ENCODE assay signal across 8 mouse cellular contexts in the genomic region with DNA sequence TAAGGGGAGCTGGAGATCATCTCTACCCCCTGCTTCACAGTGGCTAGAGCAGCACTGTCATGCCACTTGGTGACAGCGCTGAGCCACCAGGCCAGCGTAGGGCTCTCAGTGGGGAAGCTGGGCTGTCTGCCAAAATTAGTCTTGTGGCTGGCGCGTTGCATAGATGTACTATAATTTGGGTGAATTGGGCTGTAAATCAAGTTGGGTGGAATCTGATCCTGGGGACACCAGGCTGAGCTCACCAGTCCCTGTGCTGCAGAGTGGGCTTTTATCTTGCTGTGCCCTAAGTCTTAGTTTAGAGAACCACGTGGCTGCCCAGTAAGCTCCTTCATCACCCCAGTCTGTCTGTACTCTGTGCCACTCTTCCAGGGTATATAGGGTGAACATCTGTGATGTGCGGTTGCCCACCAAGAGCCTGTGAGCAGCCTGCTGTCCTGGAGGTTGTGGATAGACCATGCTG. TPM values are rescaled to one million over a fixed set of nuclear protein-coding genes. Genes with fewer than 3 reads are reported as not detected.
DNase-seq lines count a peak whose midpoint lies in the region; ATAC-seq and TF ChIP-seq lines count a peak whose summit lies in the region.

No protein-coding gene starts in this region.

- H3K4me3 ChIP-seq in hindbrain, postnatal 0 days (ENCODE audit: low read length): no peak overlapping the region
- H3K4me3 ChIP-seq in left cerebral cortex, adult 2 months: no peak overlapping the region
- H3K4me3 ChIP-seq in olfactory bulb, adult 2 months (ENCODE audit: insufficient read depth, low read depth, low read length): no peak overlapping the region

- TF ChIP-seq CTCF in hindbrain, postnatal 0 days (IDR thresholded peaks at IDR 0.05; ENCODE audit: low read depth): no peak
- no peak; the same call in 1 of the 2 replicates for TF ChIP-seq CTCF in left cerebral cortex, adult 2 months (IDR thresholded peaks at IDR 0.05)
- TF ChIP-seq CTCF in olfactory bulb, adult 2 months (IDR thresholded peaks at IDR 0.05; ENCODE audit: insufficient read depth, low read depth, low read length): no peak

- intact Hi-C loops in left cerebral cortex, adult 2 months (cut with DNase I): no loop called here

- TF ChIP-seq POLR2A in olfactory bulb, adult 2 months (IDR thresholded peaks at IDR 0.05; ENCODE audit: insufficient read depth, low read depth, low read length): no peak

- H3K27me3 ChIP-seq in hindbrain, postnatal 0 days (ENCODE audit: insufficient read depth, low read length): no peaks in the 10 kb centered on the region

- peak; percentile 75 for ATAC-seq in frontal cortex, adult (ENCODE audit: low TSS enrichment)
- ATAC-seq in hindbrain, postnatal 0 days: peak; percentile 70
- no peak for ATAC-seq in megakaryocyte, adult 5-6 weeks (ENCODE audit: poor library complexity, severe bottlenecking)

- peak overlapping the region; percentile 28; the same call in 1 of the 2 replicates for H3K9ac ChIP-seq in hindbrain, postnatal 0 days (replicated peaks; ENCODE audit: low read length)

- peak overlapping the region; percentile 12; the same call in 1 of the 2 replicates for H3K27ac ChIP-seq in hindbrain, postnatal 0 days
- H3K27ac ChIP-seq in left cerebral cortex, adult 2 months: peak overlapping the region; percentile 73
- peak overlapping the region; percentile 85 for H3K27ac ChIP-seq in olfactory bulb, adult 2 months (ENCODE audit: insufficient read depth, low read depth, low read length)

- DNase-seq in Muller cell, postnatal 12 days (ENCODE audit: inconsistent ontology term): peak; percentile 86
- DNase-seq in adrenal gland, postnatal 14 days: peak; percentile 85
- DNase-seq in hindbrain, postnatal 0 days (ENCODE audit: low spot score): peak; percentile 85
- DNase-seq in left cerebral cortex, adult 2 months (ENCODE audit: extremely low spot score in 1 of 2, low spot score in 2 of 2): peak; percentile 54 to 63
- no peak for DNase-seq in embryo, embryonic 10 days (ENCODE audit: low spot score)

- 28% methylated on average over 6 of the region's 6 CpGs for WGBS in hindbrain, postnatal 0 days
- WGBS in olfactory bulb, adult 2 months: 6% methylated on average over 6 of the region's 6 CpGs

- peaks cover 7% of the 10 kb centered on the region for H3K4me1 ChIP-seq in hindbrain, postnatal 0 days (ENCODE audit: insufficient read depth, low read length)
- peaks cover 46% of the 10 kb centered on the region for H3K4me1 ChIP-seq in olfactory bulb, adult 2 months (ENCODE audit: control insufficient read depth, insufficient read depth, low read length)

- peaks cover 25% of the 10 kb centered on the region for H3K36me3 ChIP-seq in hindbrain, postnatal 0 days (ENCODE audit: insufficient read depth, low read length)

- H3K9me3 ChIP-seq in hindbrain, postnatal 0 days (ENCODE audit: low read length): no peaks in the 10 kb centered on the region

- H3K4me2 ChIP-seq in hindbrain, postnatal 0 days (ENCODE audit: low read depth, low read length): no peak overlapping the region

RNA-seq across cellular contexts. Expression of a gene that starts 20.8 kb away (rescaled TPM):
- total RNA-seq in adrenal gland, postnatal 14 days (2021): 59.4 and 63.8 TPM in 2 replicates
- total RNA-seq in hindbrain, postnatal 0 days (2014; rRNA removed): 121 and 122 TPM in 2 replicates
- 87.2 and 88.7 TPM in 2 replicates for polyA plus RNA-seq in hindbrain, postnatal 0 days (2015; fragmentation: Nextera tagmentation; extraction: Ambion mirVana)
- total RNA-seq in left cerebral cortex, adult 2 months (2021): 100 to 1,000 TPM in 1 of 2 experiments, 10 to 100 TPM in 1; 92.7 to 101 TPM
- polyA plus RNA-seq in olfactory bulb, adult 2 months (2012; ENCODE audit: insufficient read depth, insufficient read length, low replicate concordance, missing spikeins): not detected in 2 replicates
- total RNA-seq in megakaryocyte, adult 5-6 weeks (2015): 20.2 and 25.0 TPM in 2 replicates
- total RNA-seq in megakaryocyte, adult 5-6 weeks (2017): 52.9 and 60.9 TPM in 2 replicates

RNA-seq across cellular contexts. Expression of a gene that starts 23.7 kb away (rescaled TPM):
- total RNA-seq in adrenal gland, postnatal 14 days (2021): 382 and 386 TPM in 2 replicates
- 279 and 501 TPM in 2 replicates for total RNA-seq in hindbrain, postnatal 0 days (2014; rRNA removed)
- polyA plus RNA-seq in hindbrain, postnatal 0 days (2015; fragmentation: Nextera tagmentation; extraction: Ambion mirVana): 691 and 728 TPM in 2 replicates
- 100 to 1,000 TPM; 202 to 208 TPM for total RNA-seq in left cerebral cortex, adult 2 months (2021)
- not detected in 2 replicates for polyA plus RNA-seq in olfactory bulb, adult 2 months (2012; ENCODE audit: insufficient read depth, insufficient read length, low replicate concordance, missing spikeins)
- total RNA-seq in megakaryocyte, adult 5-6 weeks (2015): 108 and 113 TPM in 2 replicates
- total RNA-seq in megakaryocyte, adult 5-6 weeks (2017): 77.8 and 92.8 TPM in 2 replicates

RNA-seq across cellular contexts. Expression of a gene that starts 23.9 kb away (rescaled TPM):
- total RNA-seq in adrenal gland, postnatal 14 days (2021): 22.3 and 23.9 TPM in 2 replicates
- total RNA-seq in hindbrain, postnatal 0 days (2014; rRNA removed): 37.5 and 40.7 TPM in 2 replicates
- 17.4 and 19.1 TPM in 2 replicates for polyA plus RNA-seq in hindbrain, postnatal 0 days (2015; fragmentation: Nextera tagmentation; extraction: Ambion mirVana)
- 10 to 100 TPM in 1 of 2 experiments, 1 to 10 TPM in 1; 8.8 to 12.7 TPM for total RNA-seq in left cerebral cortex, adult 2 months (2021)
- not detected in 2 replicates for polyA plus RNA-seq in olfactory bulb, adult 2 months (2012; ENCODE audit: insufficient read depth, insufficient read length, low replicate concordance, missing spikeins)
- total RNA-seq in megakaryocyte, adult 5-6 weeks (2015): 3.6 and 4.1 TPM in 2 replicates
- 2.7 and 2.8 TPM in 2 replicates for total RNA-seq in megakaryocyte, adult 5-6 weeks (2017)

Comparison
In these comparisons a context has a peak if more than half of its experiments do, and no peak if none do; other contexts are left out.
1. H3K27ac ChIP-seq: peak in every context shown above with its lines; median percentile 85 in olfactory bulb, adult 2 months; 73 in left cerebral cortex, adult 2 months; 12 in hindbrain, postnatal 0 days.